Mouse (Mus musculus): ENCODE data around the gene Srgap3. TPM values are rescaled to one million over a fixed set of nuclear protein-coding genes. Genes with fewer than 3 reads are reported as not detected.

Gene Srgap3
- polyA plus RNA-seq, 1 experiment from 2014 or later: 8.0 TPM

DNA sequence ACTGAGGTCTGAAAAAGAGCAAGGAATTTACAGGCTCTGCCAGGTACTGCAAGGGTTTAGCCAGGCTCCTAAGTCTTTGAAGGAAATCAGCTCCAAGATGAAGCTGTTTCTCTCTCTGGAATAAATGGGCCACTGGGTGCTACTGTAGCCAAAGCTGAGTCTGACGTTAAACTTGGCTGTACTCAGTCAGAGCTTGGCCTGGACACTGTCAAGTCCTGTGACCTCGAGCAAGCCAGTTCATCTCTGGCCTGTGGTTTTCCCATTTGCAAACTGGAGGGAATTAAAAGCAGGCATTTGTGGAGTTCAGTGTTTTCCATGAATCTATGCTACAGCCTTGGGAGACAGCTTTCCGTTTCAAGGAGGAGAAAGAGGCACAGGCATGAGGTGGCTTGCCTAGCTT lies 107.7 kb downstream of the Srgap3 start:
- H3K27me3 ChIP-seq (replicated peaks; ENCODE audit: low read depth, poor library complexity, severe bottlenecking): no peaks in the 10 kb centered on the region
- 76% methylated on average over 3 of the region's 3 CpGs for WGBS
- H3K4me3 ChIP-seq: no peak overlapping the region
- DNase-seq (ENCODE audit: low spot score): no peak
- no peaks in the 10 kb centered on the region for H3K36me3 ChIP-seq (replicated peaks)
- peak overlapping the region; percentile 37 for H3K27ac ChIP-seq (replicated peaks)
- peaks cover 29% of the 10 kb centered on the region for H3K4me1 ChIP-seq
- no peaks in the 10 kb centered on the region for H3K9me3 ChIP-seq

DNA sequence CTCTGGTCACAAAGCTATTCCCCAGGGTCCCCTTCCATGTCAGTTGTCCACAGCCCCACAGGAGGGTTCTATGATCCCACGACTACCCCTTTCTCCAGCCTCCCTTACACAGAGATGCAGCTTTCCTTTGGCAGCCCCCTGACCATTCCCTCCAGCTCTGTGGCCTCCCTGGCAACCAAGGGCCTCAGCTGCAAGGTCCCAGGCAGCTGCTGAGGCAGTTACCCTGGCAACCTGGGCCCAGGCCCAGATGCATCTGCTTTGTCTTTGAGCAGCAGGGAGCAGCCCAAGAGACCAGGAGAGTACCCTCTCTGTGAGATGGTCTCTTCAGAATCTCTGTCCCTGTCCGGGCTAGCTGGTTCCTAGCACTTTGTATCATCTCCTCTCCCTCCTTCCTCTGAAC lies 108.2 kb downstream of the Srgap3 start:
- Histone ChIP-seq H3K4me1 (peaks cover 34% of the 10 kb centered on the region), H3K4me3 (no peak overlapping the region), H3K27me3 (replicated peaks; ENCODE audit: low read depth, poor library complexity, severe bottlenecking) (no peaks in the 10 kb centered on the region), H3K36me3 (replicated peaks) (no peaks in the 10 kb centered on the region), H3K9me3 (no peaks in the 10 kb centered on the region), H3K27ac (replicated peaks) (peak overlapping the region; percentile 37)
- DNase-seq (ENCODE audit: low spot score): peak; percentile 37
- 53% methylated on average over 2 of the region's 2 CpGs for WGBS

DNA sequence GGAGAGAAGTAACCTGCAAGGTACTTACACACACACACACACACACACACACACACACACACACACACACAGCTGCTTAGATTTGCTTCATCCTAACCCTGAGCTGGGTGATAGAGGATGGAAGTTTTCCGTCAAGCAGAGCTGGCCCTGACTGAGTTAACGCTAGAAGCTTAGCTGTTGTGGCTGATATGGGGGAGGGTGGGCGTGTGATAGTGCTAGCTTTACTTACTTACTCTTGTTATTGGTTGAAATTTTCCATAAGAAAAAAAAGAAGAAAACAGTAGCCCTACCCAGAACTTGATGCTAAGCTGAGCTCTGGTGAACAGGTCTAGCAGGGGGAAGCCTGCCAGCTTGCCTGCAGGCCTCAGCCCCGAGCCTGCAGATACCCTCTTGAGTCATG lies 110.4 kb downstream of the Srgap3 start:
- Histone ChIP-seq H3K27ac (replicated peaks) (no peak overlapping the region), H3K9me3 (no peaks in the 10 kb centered on the region), H3K36me3 (replicated peaks) (no peaks in the 10 kb centered on the region), H3K4me1 (peaks cover 36% of the 10 kb centered on the region), H3K27me3 (replicated peaks; ENCODE audit: low read depth, poor library complexity, severe bottlenecking) (no peaks in the 10 kb centered on the region), H3K4me3 (no peak overlapping the region)
- no peak for DNase-seq (ENCODE audit: low spot score)
- WGBS: 82% methylated on average over 4 of the region's 4 CpGs

DNA sequence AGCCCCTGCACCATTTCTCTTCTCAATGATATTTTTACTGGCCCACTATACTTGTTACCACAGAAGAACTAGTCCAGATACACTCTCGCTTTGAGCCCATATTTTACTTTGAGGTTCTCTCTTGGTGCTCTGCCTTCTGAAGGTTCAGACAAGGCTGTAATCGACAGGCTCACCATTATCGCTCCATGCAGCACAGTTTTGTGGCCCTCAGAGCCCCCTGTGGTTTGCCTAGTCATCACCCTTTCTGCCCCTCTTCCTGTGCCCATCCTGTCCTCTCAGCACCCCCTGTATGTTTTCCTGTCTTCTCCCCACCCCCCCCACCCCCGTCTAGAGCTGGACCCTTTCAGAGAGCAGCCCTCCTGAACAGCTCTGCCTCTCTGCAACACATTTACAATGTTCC lies 111.7 kb downstream of the Srgap3 start:
- H3K4me3 ChIP-seq: no peak overlapping the region
- 0 out of 2 replicates have a peak overlapping the region, but pooled peaks have one; percentile 19 for H3K27ac ChIP-seq (replicated peaks)
- WGBS: 81% methylated on average over 4 of the region's 4 CpGs
- H3K27me3 ChIP-seq (replicated peaks; ENCODE audit: low read depth, poor library complexity, severe bottlenecking): no peaks in the 10 kb centered on the region
- H3K9me3 ChIP-seq: no peaks in the 10 kb centered on the region
- no peak for DNase-seq (ENCODE audit: low spot score)
- H3K4me1 ChIP-seq: peaks cover 32% of the 10 kb centered on the region
- H3K36me3 ChIP-seq (replicated peaks): no peaks in the 10 kb centered on the region

DNA sequence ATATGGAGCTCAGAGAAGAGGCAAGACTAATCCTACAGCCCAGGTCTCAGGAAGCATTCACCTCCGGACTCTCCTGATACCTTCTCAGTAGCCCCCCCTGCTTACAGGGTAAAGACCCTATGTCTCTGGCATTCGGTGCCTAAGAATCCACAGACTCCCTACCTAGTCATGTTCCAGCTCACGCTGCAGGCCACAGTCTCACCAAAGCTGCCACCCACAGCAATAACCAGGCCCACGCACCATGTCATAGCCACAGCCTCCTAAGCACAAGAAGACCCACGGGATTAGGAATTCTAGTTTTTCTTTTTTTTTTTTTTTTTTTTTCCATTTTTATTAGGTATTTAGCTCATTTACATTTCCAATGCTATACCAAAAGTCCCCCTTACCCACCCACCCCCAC lies 112.6 kb downstream of the Srgap3 start:
- WGBS: 92% methylated on average over 5 of the region's 5 CpGs

DNA sequence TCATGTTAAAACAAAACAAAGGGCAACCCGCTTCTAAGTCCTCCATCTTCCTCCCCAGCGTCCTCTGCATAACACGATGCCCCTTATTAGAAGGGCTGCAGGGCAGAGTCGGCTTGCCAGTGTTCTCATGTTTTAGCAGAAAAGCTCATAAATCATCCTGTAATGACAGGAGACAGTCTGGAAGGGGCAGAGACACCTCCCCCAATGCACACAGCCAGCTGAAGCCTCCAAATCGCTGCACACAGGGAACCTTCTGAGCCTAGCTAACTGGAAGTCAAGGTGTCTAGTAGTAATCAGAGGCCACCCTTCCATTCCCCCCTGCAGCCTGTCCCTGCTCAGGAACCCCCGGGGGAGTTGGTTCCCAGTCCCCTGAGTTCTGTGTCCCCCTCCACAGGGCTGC lies 113.3 kb downstream of the Srgap3 start:
- peaks cover 37% of the 10 kb centered on the region for H3K4me1 ChIP-seq
- peaks cover 2% of the 10 kb centered on the region; the same call in 1 of the 2 replicates for H3K36me3 ChIP-seq (replicated peaks)
- H3K27me3 ChIP-seq (replicated peaks; ENCODE audit: low read depth, poor library complexity, severe bottlenecking): no peaks in the 10 kb centered on the region
- 63% methylated on average over 6 of the region's 6 CpGs for WGBS
- H3K4me3 ChIP-seq: no peak overlapping the region
- DNase-seq (ENCODE audit: low spot score): no peak
- H3K27ac ChIP-seq (replicated peaks): peak overlapping the region; percentile 66
- no peaks in the 10 kb centered on the region for H3K9me3 ChIP-seq

More for the DNA sequence above, 112.6 kb downstream of the Srgap3 start:
- Histone ChIP-seq H3K27ac (replicated peaks) (peak overlapping the region; percentile 66), H3K9me3 (no peaks in the 10 kb centered on the region), H3K36me3 (replicated peaks) (no peaks in the 10 kb centered on the region), H3K27me3 (replicated peaks; ENCODE audit: low read depth, poor library complexity, severe bottlenecking) (no peaks in the 10 kb centered on the region), H3K4me3 (no peak overlapping the region), H3K4me1 (peaks cover 37% of the 10 kb centered on the region)
- DNase-seq (ENCODE audit: low spot score): no peak

DNA sequence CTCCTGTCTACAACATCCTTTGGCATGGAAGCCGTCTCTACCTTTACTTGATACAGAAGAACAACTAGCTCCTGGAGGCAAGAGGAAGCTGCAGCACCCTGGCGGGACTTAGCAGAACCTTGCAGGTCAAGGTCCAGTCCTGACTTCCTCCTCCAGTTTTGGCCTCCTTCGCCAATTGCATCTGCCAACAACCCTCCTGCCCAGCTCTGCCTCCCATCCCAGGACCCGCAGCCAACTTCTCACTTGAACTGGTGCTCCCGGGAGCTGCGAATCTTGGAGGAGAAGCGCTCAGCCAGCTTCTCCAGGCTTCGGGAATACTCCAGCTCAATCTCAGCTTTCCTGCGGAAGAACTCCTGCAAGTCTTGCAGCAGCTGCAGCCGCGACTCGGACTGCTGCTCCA lies 117.9 kb downstream of the Srgap3 start:
- Histone ChIP-seq H3K4me1 (peaks cover 31% of the 10 kb centered on the region), H3K4me3 (no peak overlapping the region), H3K27ac (replicated peaks) (no peak overlapping the region), H3K36me3 (replicated peaks) (peaks cover 11% of the 10 kb centered on the region; the same call in 1 of the 2 replicates), H3K27me3 (replicated peaks; ENCODE audit: low read depth, poor library complexity, severe bottlenecking) (no peaks in the 10 kb centered on the region), H3K9me3 (no peaks in the 10 kb centered on the region)
- no peak for DNase-seq (ENCODE audit: low spot score)
- WGBS: 76% methylated on average over 12 of the region's 12 CpGs

DNA sequence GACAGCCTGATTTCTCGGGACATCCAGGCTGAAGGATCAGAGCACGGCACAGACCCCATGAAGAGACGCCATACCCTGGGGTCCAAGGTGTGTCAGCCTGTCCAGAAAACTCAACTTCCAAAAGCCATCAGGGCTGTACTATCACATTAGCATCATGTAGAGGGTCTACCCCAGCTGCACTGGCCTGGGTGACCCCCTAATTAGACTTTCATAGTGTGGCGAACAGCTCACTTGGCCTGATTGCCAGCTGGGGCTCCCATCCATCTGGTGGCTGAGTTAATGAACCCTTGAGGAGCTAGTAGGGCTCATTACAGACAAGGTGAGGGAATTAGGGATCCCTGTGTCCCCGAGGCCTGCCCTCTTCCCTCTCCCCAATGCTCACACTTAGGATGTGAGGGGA lies 118.6 kb downstream of the Srgap3 start:
- no peak for DNase-seq (ENCODE audit: low spot score)
- Histone ChIP-seq H3K4me1 (peaks cover 23% of the 10 kb centered on the region; the same call in 1 of the 2 replicates), H3K27me3 (replicated peaks; ENCODE audit: low read depth, poor library complexity, severe bottlenecking) (no peaks in the 10 kb centered on the region), H3K36me3 (replicated peaks) (peaks cover 11% of the 10 kb centered on the region; the same call in 1 of the 2 replicates), H3K27ac (replicated peaks) (no peak overlapping the region), H3K4me3 (no peak overlapping the region), H3K9me3 (no peaks in the 10 kb centered on the region)
- WGBS: 89% methylated on average over 5 of the region's 5 CpGs

DNA sequence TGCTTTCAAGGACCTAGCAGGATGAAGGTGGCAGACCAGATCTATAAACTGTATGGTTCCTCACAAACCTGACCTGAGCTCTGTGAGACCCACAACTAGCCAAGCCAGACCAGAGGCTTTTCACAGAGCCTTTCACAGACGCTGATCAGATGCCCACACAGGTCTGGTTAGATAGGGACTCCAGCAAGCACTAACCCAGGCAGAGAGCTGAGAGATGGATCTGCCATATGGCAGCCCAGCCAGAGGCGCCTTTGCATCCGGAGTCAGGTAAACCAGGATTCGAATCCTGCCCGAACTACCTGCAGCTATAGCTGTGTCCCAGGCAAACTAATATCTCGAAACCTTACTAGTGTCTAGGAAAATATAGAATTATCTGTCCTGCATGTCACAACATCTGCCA lies 121.4 kb downstream of the Srgap3 start:
- Histone ChIP-seq H3K9me3 (no peaks in the 10 kb centered on the region), H3K36me3 (replicated peaks) (peaks cover 11% of the 10 kb centered on the region; the same call in 1 of the 2 replicates), H3K27me3 (replicated peaks; ENCODE audit: low read depth, poor library complexity, severe bottlenecking) (no peaks in the 10 kb centered on the region), H3K4me3 (no peak overlapping the region), H3K27ac (replicated peaks) (no peak overlapping the region), H3K4me1 (peaks cover 26% of the 10 kb centered on the region)
- WGBS: 96% methylated on average over 6 of the region's 6 CpGs
- no peak for DNase-seq (ENCODE audit: low spot score)

DNA sequence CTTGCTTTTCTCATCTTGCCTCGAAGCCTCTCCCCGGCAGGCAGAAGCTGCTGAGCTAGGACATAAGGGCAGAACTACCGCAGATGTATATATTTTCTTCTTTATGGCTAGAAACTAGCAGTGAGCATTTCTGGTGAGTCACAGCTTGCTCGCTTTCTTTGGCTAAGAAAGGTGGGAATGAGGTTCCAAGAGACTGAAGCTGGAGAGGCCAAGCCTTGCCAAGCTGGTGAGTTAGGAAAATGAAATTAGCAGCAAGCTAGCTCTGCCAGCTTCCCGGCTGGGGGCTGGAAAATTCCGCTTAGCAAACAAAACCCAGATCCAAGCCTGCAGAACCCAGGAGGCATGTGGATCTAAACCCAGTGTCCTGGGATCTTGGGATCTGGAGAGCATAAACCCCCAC lies 124.0 kb downstream of the Srgap3 start:
- H3K9me3 ChIP-seq: no peaks in the 10 kb centered on the region
- no peak overlapping the region for H3K4me3 ChIP-seq
- peaks cover 15% of the 10 kb centered on the region for H3K4me1 ChIP-seq
- no peak for DNase-seq (ENCODE audit: low spot score)
- 91% methylated on average over 6 of the region's 6 CpGs for WGBS
- peaks cover 2% of the 10 kb centered on the region; the same call in 1 of the 2 replicates for H3K36me3 ChIP-seq (replicated peaks)
- no peak overlapping the region for H3K27ac ChIP-seq (replicated peaks)
- no peaks in the 10 kb centered on the region for H3K27me3 ChIP-seq (replicated peaks; ENCODE audit: low read depth, poor library complexity, severe bottlenecking)

DNA sequence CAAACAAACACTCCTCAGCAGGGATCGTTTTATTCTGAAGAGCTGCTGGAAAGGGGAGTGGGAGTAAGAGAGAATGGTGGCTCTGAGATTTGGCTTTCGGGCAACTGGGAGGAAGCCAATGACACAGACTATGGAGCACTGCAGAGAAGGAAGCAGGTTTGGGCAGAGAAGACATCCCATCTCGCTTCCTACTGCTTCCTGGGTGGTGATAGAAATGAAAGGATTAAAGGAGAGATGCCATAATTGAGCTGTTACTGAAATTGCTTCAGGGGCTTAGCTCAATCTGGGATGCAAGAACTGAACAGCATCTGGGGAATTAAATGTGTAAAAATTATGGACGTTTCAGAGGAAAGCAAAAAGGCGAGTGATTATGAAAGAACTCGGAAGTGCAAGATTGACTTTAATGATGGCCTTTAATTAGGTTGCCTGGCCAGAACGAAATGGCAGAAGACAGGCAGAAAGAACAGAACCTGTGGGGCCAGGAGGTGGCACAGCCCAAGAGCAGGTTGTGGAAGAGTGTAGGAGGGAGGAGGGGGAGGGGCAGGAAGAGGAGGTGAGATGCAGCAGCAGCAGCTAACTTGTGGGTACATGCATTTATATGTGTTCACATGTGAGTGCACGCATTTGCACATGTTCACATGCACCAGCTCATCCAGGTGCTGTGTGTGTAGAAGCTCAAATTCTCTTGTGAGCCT lies 126.6 kb downstream of the Srgap3 start:
- Histone ChIP-seq H3K4me1 (peaks cover 11% of the 10 kb centered on the region), H3K4me3 (no peak overlapping the region), H3K27ac (replicated peaks) (no peak overlapping the region), H3K9me3 (no peaks in the 10 kb centered on the region), H3K36me3 (replicated peaks) (no peaks in the 10 kb centered on the region; the same call in 1 of the 2 replicates), H3K27me3 (replicated peaks; ENCODE audit: low read depth, poor library complexity, severe bottlenecking) (no peaks in the 10 kb centered on the region)
- WGBS: 69% methylated on average over 8 of the region's 8 CpGs
- DNase-seq (ENCODE audit: low spot score): no peak

DNA sequence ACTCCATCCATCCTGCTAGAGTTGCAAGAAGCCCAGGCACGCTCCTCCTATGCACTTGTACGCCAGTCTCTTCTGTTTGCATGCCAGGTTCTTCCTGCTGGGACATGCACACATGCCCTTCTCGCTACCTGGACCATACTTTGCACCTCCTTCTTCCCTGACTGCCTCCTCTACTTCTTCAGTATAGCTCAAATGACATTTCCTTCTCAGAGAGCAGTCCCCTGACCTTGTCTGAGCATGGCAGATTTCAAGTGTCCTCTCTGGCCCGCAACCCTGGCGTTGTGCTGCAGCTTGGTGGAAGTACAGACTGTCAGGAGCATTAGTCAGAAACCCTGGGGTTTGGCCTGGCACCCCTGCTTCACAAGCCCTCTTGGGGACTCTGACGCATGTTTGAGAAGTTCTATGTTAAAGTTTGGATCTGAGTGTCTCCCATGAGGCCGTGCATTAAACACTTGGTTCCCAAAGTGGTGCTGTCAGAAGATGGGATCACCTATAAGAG lies 128.6 kb downstream of the Srgap3 start:
- H3K27ac ChIP-seq (replicated peaks): no peak overlapping the region
- DNase-seq (ENCODE audit: low spot score): no peak
- H3K36me3 ChIP-seq (replicated peaks): no peaks in the 10 kb centered on the region
- H3K27me3 ChIP-seq (replicated peaks; ENCODE audit: low read depth, poor library complexity, severe bottlenecking): no peaks in the 10 kb centered on the region
- H3K4me3 ChIP-seq: no peak overlapping the region
- peaks cover 21% of the 10 kb centered on the region for H3K4me1 ChIP-seq
- 88% methylated on average over 7 of the region's 7 CpGs for WGBS
- H3K9me3 ChIP-seq: no peaks in the 10 kb centered on the region

DNA sequence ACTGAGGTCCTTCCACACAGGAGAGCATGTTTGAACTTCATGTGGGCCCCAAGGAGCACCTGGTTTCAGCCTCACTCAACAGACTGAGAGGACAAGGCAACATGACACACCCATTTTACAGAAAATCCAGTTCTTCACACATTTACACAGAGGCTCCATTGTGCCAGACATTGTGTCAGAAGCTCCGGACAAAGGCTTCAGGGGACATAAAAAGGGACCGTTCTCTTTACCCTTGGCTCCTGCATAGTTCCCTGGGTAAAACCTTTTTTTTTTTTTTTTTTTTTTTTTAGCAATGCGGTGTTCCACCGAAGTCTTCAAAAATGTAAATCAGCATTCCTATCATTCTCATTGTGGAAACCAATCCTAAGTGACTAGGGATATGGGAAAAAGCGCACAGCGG lies 131.5 kb downstream of the Srgap3 start:
- Histone ChIP-seq H3K36me3 (replicated peaks) (no peaks in the 10 kb centered on the region), H3K9me3 (no peaks in the 10 kb centered on the region), H3K27ac (replicated peaks) (no peak overlapping the region), H3K4me3 (no peak overlapping the region), H3K4me1 (peaks cover 15% of the 10 kb centered on the region), H3K27me3 (replicated peaks; ENCODE audit: low read depth, poor library complexity, severe bottlenecking) (no peaks in the 10 kb centered on the region)
- DNase-seq (ENCODE audit: low spot score): no peak
- 75% methylated on average over 6 of the region's 6 CpGs for WGBS

Data from embryonic facial prominence, embryonic 10.5 days (tissue).